Mouse (Mus musculus): ENCODE measurements around the gene Clec2e. TPM values are rescaled to one million over a fixed set of nuclear protein-coding genes. Genes with fewer than 3 reads are reported as not detected.

Clec2e gene
- polyA plus RNA-seq, 1 experiment from 2014 or later, result not detected

- H3K9me3 ChIP-seq (ENCODE audit: control insufficient read depth, low read length), result no peaks in the 10 kb centered on the region
- ATAC-seq, result peak; percentile 68; the same call in 1 of the 2 replicates
- no peak overlapping the region for H3K27ac ChIP-seq (ENCODE audit: low read depth, low read length)
- H3K4me3 ChIP-seq (ENCODE audit: low read length), result no peak overlapping the region
- no peak overlapping the region for H3K9ac ChIP-seq (ENCODE audit: low read depth, low read length)
- H3K4me1 ChIP-seq (ENCODE audit: control insufficient read depth, insufficient read depth, low read depth, low read length), result no peaks in the 10 kb centered on the region
- 65% methylated on average over 1 of the region's 1 CpGs for WGBS
- no peaks in the 10 kb centered on the region for H3K36me3 ChIP-seq (ENCODE audit: control insufficient read depth, insufficient read depth, low read length)
- no peaks in the 10 kb centered on the region for H3K27me3 ChIP-seq (replicated peaks; ENCODE audit: control insufficient read depth, insufficient read depth, low read length)
- H3K4me2 ChIP-seq (ENCODE audit: low read length), result no peak overlapping the region
These were observed 33.7 kb downstream of the Clec2e start for GRCm38 (mm10) chr6:129066986-129067385.

- Histone ChIP-seq H3K36me3 (ENCODE audit: control insufficient read depth, insufficient read depth, low read length) (no peaks in the 10 kb centered on the region), H3K4me1 (ENCODE audit: control insufficient read depth, insufficient read depth, low read depth, low read length) (no peaks in the 10 kb centered on the region), H3K9me3 (ENCODE audit: control insufficient read depth, low read length) (no peaks in the 10 kb centered on the region), H3K27ac (ENCODE audit: low read depth, low read length) (no peak overlapping the region), H3K4me2 (ENCODE audit: low read length) (no peak overlapping the region), H3K27me3 (replicated peaks; ENCODE audit: control insufficient read depth, insufficient read depth, low read length) (no peaks in the 10 kb centered on the region), H3K4me3 (ENCODE audit: low read length) (no peak overlapping the region), H3K9ac (ENCODE audit: low read depth, low read length) (no peak overlapping the region)
- no peak for ATAC-seq
These were observed 34.2 kb downstream of the Clec2e start for GRCm38 (mm10) chr6:129066530-129066929.

- no peak overlapping the region for H3K4me3 ChIP-seq (ENCODE audit: low read length)
- H3K36me3 ChIP-seq (ENCODE audit: control insufficient read depth, insufficient read depth, low read length), result no peaks in the 10 kb centered on the region
- no peak overlapping the region for H3K4me2 ChIP-seq (ENCODE audit: low read length)
- H3K4me1 ChIP-seq (ENCODE audit: control insufficient read depth, insufficient read depth, low read depth, low read length), result no peaks in the 10 kb centered on the region
- no peaks in the 10 kb centered on the region for H3K27me3 ChIP-seq (replicated peaks; ENCODE audit: control insufficient read depth, insufficient read depth, low read length)
- no peak overlapping the region for H3K9ac ChIP-seq (ENCODE audit: low read depth, low read length)
- WGBS, result 85% methylated on average over 3 of the region's 3 CpGs
- ATAC-seq, result no peak
- no peaks in the 10 kb centered on the region for H3K9me3 ChIP-seq (ENCODE audit: control insufficient read depth, low read length)
- no peak overlapping the region for H3K27ac ChIP-seq (ENCODE audit: low read depth, low read length)
These were observed 34.9 kb downstream of the Clec2e start for GRCm38 (mm10) chr6:129065857-129066256.

- Histone ChIP-seq H3K4me1 (ENCODE audit: control insufficient read depth, insufficient read depth, low read depth, low read length) (no peaks in the 10 kb centered on the region), H3K27ac (ENCODE audit: low read depth, low read length) (no peak overlapping the region), H3K27me3 (replicated peaks; ENCODE audit: control insufficient read depth, insufficient read depth, low read length) (no peaks in the 10 kb centered on the region), H3K4me3 (ENCODE audit: low read length) (no peak overlapping the region), H3K36me3 (ENCODE audit: control insufficient read depth, insufficient read depth, low read length) (no peaks in the 10 kb centered on the region), H3K9me3 (ENCODE audit: control insufficient read depth, low read length) (no peaks in the 10 kb centered on the region), H3K9ac (ENCODE audit: low read depth, low read length) (no peak overlapping the region), H3K4me2 (ENCODE audit: low read length) (no peak overlapping the region)
- 81% methylated on average over 3 of the region's 3 CpGs for WGBS
- no peak for ATAC-seq
These were observed 35.3 kb downstream of the Clec2e start for GRCm38 (mm10) chr6:129065407-129065806.

- no peaks in the 10 kb centered on the region for H3K27me3 ChIP-seq (replicated peaks; ENCODE audit: control insufficient read depth, insufficient read depth, low read length)
- no peaks in the 10 kb centered on the region for H3K9me3 ChIP-seq (ENCODE audit: control insufficient read depth, low read length)
- H3K4me2 ChIP-seq (ENCODE audit: low read length), result no peak overlapping the region
These were observed 42.7 kb downstream of the Clec2e start for GRCm38 (mm10) chr6:129058013-129058412.

GRCm38 (mm10) chr6:129056237-129056636 is 44.5 kb downstream of the Clec2e start:
- Histone ChIP-seq H3K4me1 (ENCODE audit: control insufficient read depth, insufficient read depth, low read depth, low read length) (no peaks in the 10 kb centered on the region), H3K4me3 (ENCODE audit: low read length) (no peak overlapping the region), H3K27me3 (replicated peaks; ENCODE audit: control insufficient read depth, insufficient read depth, low read length) (no peaks in the 10 kb centered on the region), H3K9me3 (ENCODE audit: control insufficient read depth, low read length) (no peaks in the 10 kb centered on the region), H3K27ac (ENCODE audit: low read depth, low read length) (no peak overlapping the region), H3K36me3 (ENCODE audit: control insufficient read depth, insufficient read depth, low read length) (no peaks in the 10 kb centered on the region), H3K9ac (ENCODE audit: low read depth, low read length) (no peak overlapping the region), H3K4me2 (ENCODE audit: low read length) (no peak overlapping the region)
- WGBS, result 91% methylated on average over 3 of the region's 3 CpGs
- no peak for ATAC-seq

More at GRCm38 (mm10) chr6:129058013-129058412, 42.7 kb downstream of the Clec2e start:
- ATAC-seq, result no peak
- Histone ChIP-seq H3K4me1 (ENCODE audit: control insufficient read depth, insufficient read depth, low read depth, low read length) (no peaks in the 10 kb centered on the region), H3K36me3 (ENCODE audit: control insufficient read depth, insufficient read depth, low read length) (no peaks in the 10 kb centered on the region), H3K9ac (ENCODE audit: low read depth, low read length) (no peak overlapping the region), H3K27ac (ENCODE audit: low read depth, low read length) (no peak overlapping the region), H3K4me3 (ENCODE audit: low read length) (no peak overlapping the region)

GRCm38 (mm10) chr6:129051731-129052130 is 49.0 kb downstream of the Clec2e start:
- Histone ChIP-seq H3K4me2 (ENCODE audit: low read length) (no peak overlapping the region), H3K36me3 (ENCODE audit: control insufficient read depth, insufficient read depth, low read length) (no peaks in the 10 kb centered on the region), H3K4me1 (ENCODE audit: control insufficient read depth, insufficient read depth, low read depth, low read length) (peaks cover 2% of the 10 kb centered on the region; the same call in 1 of the 2 replicates), H3K9me3 (ENCODE audit: control insufficient read depth, low read length) (no peaks in the 10 kb centered on the region), H3K4me3 (ENCODE audit: low read length) (no peak overlapping the region), H3K9ac (ENCODE audit: low read depth, low read length) (no peak overlapping the region), H3K27ac (ENCODE audit: low read depth, low read length) (no peak overlapping the region), H3K27me3 (replicated peaks; ENCODE audit: control insufficient read depth, insufficient read depth, low read length) (no peaks in the 10 kb centered on the region)
- WGBS, result 94% methylated on average over 5 of the region's 5 CpGs
- no peak for ATAC-seq

GRCm38 (mm10) chr6:129051086-129051485 is 49.6 kb downstream of the Clec2e start:
- Histone ChIP-seq H3K36me3 (ENCODE audit: control insufficient read depth, insufficient read depth, low read length) (no peaks in the 10 kb centered on the region), H3K4me2 (ENCODE audit: low read length) (no peak overlapping the region), H3K27me3 (replicated peaks; ENCODE audit: control insufficient read depth, insufficient read depth, low read length) (no peaks in the 10 kb centered on the region), H3K4me1 (ENCODE audit: control insufficient read depth, insufficient read depth, low read depth, low read length) (peaks cover 2% of the 10 kb centered on the region; the same call in 1 of the 2 replicates), H3K9me3 (ENCODE audit: control insufficient read depth, low read length) (no peaks in the 10 kb centered on the region), H3K9ac (ENCODE audit: low read depth, low read length) (no peak overlapping the region), H3K27ac (ENCODE audit: low read depth, low read length) (no peak overlapping the region), H3K4me3 (ENCODE audit: low read length) (no peak overlapping the region)
- no peak for ATAC-seq
- 89% methylated on average over 3 of the region's 3 CpGs for WGBS

- no peaks in the 10 kb centered on the region for H3K9me3 ChIP-seq (ENCODE audit: control insufficient read depth, low read length)
- no peaks in the 10 kb centered on the region for H3K27me3 ChIP-seq (replicated peaks; ENCODE audit: control insufficient read depth, insufficient read depth, low read length)
- peaks cover 2% of the 10 kb centered on the region; the same call in 1 of the 2 replicates for H3K4me1 ChIP-seq (ENCODE audit: control insufficient read depth, insufficient read depth, low read depth, low read length)
- peak overlapping the region; percentile 62 for H3K4me2 ChIP-seq (ENCODE audit: low read length)
- peak overlapping the region; percentile 12; the same call in 1 of the 2 replicates for H3K27ac ChIP-seq (ENCODE audit: low read depth, low read length)
- H3K9ac ChIP-seq (ENCODE audit: low read depth, low read length), result peak overlapping the region; percentile 57
- no peaks in the 10 kb centered on the region for H3K36me3 ChIP-seq (ENCODE audit: control insufficient read depth, insufficient read depth, low read length)
- H3K4me3 ChIP-seq (ENCODE audit: low read length), result peak overlapping the region; percentile 37
- peak; percentile 64 for ATAC-seq
- WGBS, result under 1% methylated on average over 8 of the region's 8 CpGs
These were observed 51.0 kb downstream of the Clec2e start for GRCm38 (mm10) chr6:129049596-129050251.
